Mouse (Mus musculus): Measurements from ENCODE around the gene Zg16.
"Not testable (repeated sequence)": the region's sequence is repeated elsewhere in the genome, so short reads cannot be mapped to it uniquely, and the experiment has no call there.

Gene Zg16

GRCm38 (mm10) chr7:127104560-127105332, 17.6 kb upstream of the Zg16 start:
- peak; percentile 36 to 83 for DNase-seq (ENCODE audit: low spot score in 2 of 2)

GRCm38 (mm10) chr7:127103960-127104359, 16.8 kb upstream of the Zg16 start:
- no peak for DNase-seq (ENCODE audit: low spot score in 2 of 2)

- DNase-seq (ENCODE audit: low spot score in 2 of 2) = no peak
Observed at GRCm38 (mm10) chr7:127102148-127102547, 15.0 kb upstream of the Zg16 start.

GRCm38 (mm10) chr7:127101451-127102016, 14.4 kb upstream of the Zg16 start:
- DNase-seq (ENCODE audit: low spot score in 2 of 2) = no peak

GRCm38 (mm10) chr7:127099528-127099927, 12.4 kb upstream of the Zg16 start:
- DNase-seq (ENCODE audit: low spot score in 2 of 2) = no peak

GRCm38 (mm10) chr7:127098950-127099349, 11.8 kb upstream of the Zg16 start:
- DNase-seq (ENCODE audit: low spot score in 2 of 2) = no peak

- no peak for DNase-seq (ENCODE audit: low spot score in 2 of 2)
Observed at GRCm38 (mm10) chr7:127098521-127098920, 11.4 kb upstream of the Zg16 start.

- no peak for DNase-seq (ENCODE audit: low spot score in 2 of 2)
Observed at GRCm38 (mm10) chr7:127096456-127096855, 9.3 kb upstream of the Zg16 start.

- no peak for DNase-seq (ENCODE audit: low spot score in 2 of 2)
Observed at GRCm38 (mm10) chr7:127093914-127094313, 6.8 kb upstream of the Zg16 start.

GRCm38 (mm10) chr7:127091114-127091896, 4.2 kb upstream of the Zg16 start, which contains the start of gene AI467606:
AI467606 (plus strand) TSS chr7:127091359.
- no peak for DNase-seq (ENCODE audit: low spot score in 2 of 2)

- no peak for DNase-seq (ENCODE audit: low spot score in 2 of 2)
Observed at GRCm38 (mm10) chr7:127090154-127091113, 3.3 kb upstream of the Zg16 start.

GRCm38 (mm10) chr7:127088901-127089845, 2.0 kb upstream of the Zg16 start:
- no peak for DNase-seq (ENCODE audit: low spot score in 2 of 2)

GRCm38 (mm10) chr7:127088083-127088482, 955 bp upstream of the Zg16 start:
- no peak for DNase-seq (ENCODE audit: low spot score in 2 of 2)

- DNase-seq (ENCODE audit: low spot score in 2 of 2) = not testable (repeated sequence)
Observed at GRCm38 (mm10) chr7:127085751-127086150, 1.4 kb downstream of the Zg16 start.

GRCm38 (mm10) chr7:127084794-127085193, 2.3 kb downstream of the Zg16 start:
- no peak for DNase-seq (ENCODE audit: low spot score in 2 of 2)

- no peak for DNase-seq (ENCODE audit: low spot score in 2 of 2)
Observed at GRCm38 (mm10) chr7:127083689-127084088, 3.4 kb downstream of the Zg16 start.

GRCm38 (mm10) chr7:127082995-127083394, 4.1 kb downstream of the Zg16 start:
- no peak for DNase-seq (ENCODE audit: low spot score in 2 of 2)

- no peak for DNase-seq (ENCODE audit: low spot score in 2 of 2)
Observed at GRCm38 (mm10) chr7:127082271-127082670, 4.9 kb downstream of the Zg16 start.

- DNase-seq (ENCODE audit: low spot score in 2 of 2) = no peak
Observed at GRCm38 (mm10) chr7:127080045-127080444, 7.1 kb downstream of the Zg16 start.

GRCm38 (mm10) chr7:127077692-127078091, 9.4 kb downstream of the Zg16 start:
- no peak for DNase-seq (ENCODE audit: low spot score in 2 of 2)

All from cerebellum, postnatal 4 days (tissue).